ENCODE assay signal across 40 mouse cellular contexts in genomic region chr10:34066591-34066990, GRCm38 (mm10). TPM values are rescaled to one million over a fixed set of nuclear protein-coding genes. Genes with fewer than 3 reads are reported as not detected.
"Had no signal": no experiment of that assay in that cellular context is flagged by ENCODE, and none has a peak within 500 bp of the region (broad histone marks: within the 10 kb centered on the region; RNA-seq: fewer than 3 reads in every experiment).

No protein-coding gene starts in this region.

- ATAC-seq: hindbrain, postnatal 0 days; intestine, embryonic 15.5 days; intestine, postnatal 0 days had no signal

- H3K27me3 ChIP-seq: heart, embryonic 12.5 days; hindbrain, embryonic 13.5 days; hindbrain, embryonic 15.5 days; intestine, embryonic 15.5 days; limb, embryonic 12.5 days; liver, embryonic 13.5 days; liver, embryonic 15.5 days had no signal

- H3K36me3 ChIP-seq: heart, embryonic 10.5 days; heart, embryonic 12.5 days; hindbrain, embryonic 13.5 days; hindbrain, embryonic 15.5 days; intestine, embryonic 15.5 days; limb, embryonic 10.5 days; limb, embryonic 12.5 days; liver, embryonic 13.5 days; liver, embryonic 15.5 days had no signal

- H3K4me1 ChIP-seq: heart, embryonic 10.5 days; heart, embryonic 12.5 days; hindbrain, embryonic 13.5 days; hindbrain, embryonic 15.5 days; intestine, embryonic 15.5 days; limb, embryonic 12.5 days; liver, embryonic 13.5 days; liver, embryonic 15.5 days had no signal

- DNase-seq: gastrocnemius, adult 2 months; gastrocnemius, postnatal 10 days; gastrocnemius, postnatal 25 days; heart, adult 18-20 months; heart, postnatal 10 days; kidney, adult 18-20 months; kidney, adult 8-10 months; kidney, postnatal 10 days; kidney, postnatal 25 days; kidney, postnatal 4 days; liver; liver, embryonic 13.5 days had no signal

- H3K27ac ChIP-seq: gastrocnemius, adult 2 months; heart, embryonic 10.5 days; hindbrain, embryonic 13.5 days; hindbrain, embryonic 15.5 days; hindbrain, postnatal 0 days; intestine, embryonic 15.5 days; layer of hippocampus, adult 2 months; left cerebral cortex, adult 2 months; limb, embryonic 10.5 days; limb, embryonic 12.5 days; liver, embryonic 13.5 days; liver, embryonic 15.5 days had no signal

- H3K9me3 ChIP-seq: heart, embryonic 10.5 days; heart, embryonic 12.5 days; hindbrain, embryonic 13.5 days; hindbrain, embryonic 15.5 days; intestine, embryonic 15.5 days; limb, embryonic 10.5 days; limb, embryonic 12.5 days; liver, embryonic 13.5 days; liver, embryonic 15.5 days had no signal

- H3K9ac ChIP-seq: heart, embryonic 12.5 days; hindbrain, embryonic 13.5 days; hindbrain, embryonic 15.5 days; intestine, embryonic 15.5 days; limb, embryonic 12.5 days; liver, embryonic 13.5 days; liver, embryonic 15.5 days had no signal

- H3K4me3 ChIP-seq: gastrocnemius, adult 2 months; heart, embryonic 10.5 days; heart, embryonic 12.5 days; hindbrain, embryonic 13.5 days; hindbrain, embryonic 15.5 days; intestine, embryonic 15.5 days; layer of hippocampus, adult 2 months; left cerebral cortex, adult 2 months; limb, embryonic 10.5 days; limb, embryonic 12.5 days; liver, embryonic 13.5 days; liver, embryonic 15.5 days had no signal

RNA-seq across cellular contexts. Expression of gene Calhm4, which starts 22.5 kb away (rescaled TPM):
- total RNA-seq: gastrocnemius, adult 2 months; gastrocnemius, postnatal 10 days; gastrocnemius, postnatal 25 days; gastrocnemius, postnatal 4 days; granulocyte monocyte progenitor cell, adult 5-6 weeks; heart, adult 18-20 months; heart, adult 8-10 months; heart, postnatal 10 days; heart, postnatal 25 days; hematopoietic stem cell, adult 5-6 weeks; hindbrain, postnatal 0 days; layer of hippocampus, adult 2 months; layer of hippocampus, postnatal 10 days; layer of hippocampus, postnatal 25 days; left cerebral cortex, adult 2 months; left cerebral cortex, postnatal 14 days; left cerebral cortex, postnatal 36 days had no signal
- polyA plus RNA-seq: heart, embryonic 10.5 days; heart, embryonic 12.5 days; heart, embryonic 14.5 days; heart, embryonic 16.5 days; hindbrain, embryonic 11.5 days; hindbrain, embryonic 13.5 days; hindbrain, embryonic 15.5 days; hindbrain, postnatal 0 days; intestine, embryonic 15.5 days; intestine, postnatal 0 days; kidney, embryonic 14.5 days; kidney, embryonic 16.5 days; limb, embryonic 10.5 days; limb, embryonic 12.5 days; limb, embryonic 14.5 days; liver, embryonic 11.5 days; liver, embryonic 13.5 days; liver, embryonic 15.5 days had no signal

RNA-seq across cellular contexts. Expression of gene Trappc3l, which starts 29.2 kb away (rescaled TPM):
- total RNA-seq: gastrocnemius, adult 2 months; gastrocnemius, postnatal 10 days; gastrocnemius, postnatal 25 days; gastrocnemius, postnatal 4 days; granulocyte monocyte progenitor cell, adult 5-6 weeks; heart, adult 18-20 months; heart, adult 8-10 months; heart, postnatal 10 days; heart, postnatal 25 days; hematopoietic stem cell, adult 5-6 weeks; hindbrain, postnatal 0 days; layer of hippocampus, postnatal 25 days; left cerebral cortex, postnatal 14 days had no signal
- polyA plus RNA-seq: heart, embryonic 10.5 days; heart, embryonic 12.5 days; heart, embryonic 14.5 days; heart, embryonic 16.5 days; hindbrain, embryonic 11.5 days; hindbrain, embryonic 13.5 days; hindbrain, embryonic 15.5 days; hindbrain, postnatal 0 days; intestine, embryonic 15.5 days; intestine, postnatal 0 days; kidney, embryonic 14.5 days; kidney, embryonic 16.5 days; limb, embryonic 10.5 days; limb, embryonic 12.5 days; limb, embryonic 14.5 days; liver, embryonic 11.5 days; liver, embryonic 13.5 days; liver, embryonic 15.5 days had no signal

RNA-seq across cellular contexts. Expression of gene Calhm5, which starts 29.7 kb away (rescaled TPM):
- total RNA-seq: granulocyte monocyte progenitor cell, adult 5-6 weeks; hematopoietic stem cell, adult 5-6 weeks had no signal
